Mouse (Mus musculus) brain, embryonic 14.5 days (tissue): ENCODE data around the gene Efna4.

Experiments used
- CTCF ChIP-seq: fragments of 200-500 bp; IDR thresholded peaks from 2 replicates; pipeline ENCODE4 v1.5.1; 2012; ENCODE audit warnings: inconsistent platforms, mild to moderate bottlenecking, moderate library complexity, borderline replicate concordance; ENCODE audit not compliant: insufficient read depth, insufficient read length; ENCODE audit errors: extremely low read depth
- POLR2A ChIP-seq: fragments of 200-500 bp; IDR thresholded peaks from 2 replicates; pipeline ENCODE4 v1.6.1; 2012; ENCODE audit warnings: mild to moderate bottlenecking, inconsistent platforms, borderline replicate concordance; ENCODE audit not compliant: poor library complexity, insufficient read depth, insufficient read length, severe bottlenecking; ENCODE audit errors: extremely low read depth

GRCm38 (mm10) chr3:89328623-89329022 lies 9.2 kb downstream of the Efna4 start:
- no peak for TF ChIP-seq CTCF
- TF ChIP-seq POLR2A = no peak
